Mouse (Mus musculus): ENCODE data around the gene 5730522E02Rik. TPM values are rescaled to one million over a fixed set of nuclear protein-coding genes. Genes with fewer than 3 reads are reported as not detected.

5730522E02Rik gene
- polyA plus RNA-seq, 1 experiment from 2014 or later, result 2.7 TPM

DNA sequence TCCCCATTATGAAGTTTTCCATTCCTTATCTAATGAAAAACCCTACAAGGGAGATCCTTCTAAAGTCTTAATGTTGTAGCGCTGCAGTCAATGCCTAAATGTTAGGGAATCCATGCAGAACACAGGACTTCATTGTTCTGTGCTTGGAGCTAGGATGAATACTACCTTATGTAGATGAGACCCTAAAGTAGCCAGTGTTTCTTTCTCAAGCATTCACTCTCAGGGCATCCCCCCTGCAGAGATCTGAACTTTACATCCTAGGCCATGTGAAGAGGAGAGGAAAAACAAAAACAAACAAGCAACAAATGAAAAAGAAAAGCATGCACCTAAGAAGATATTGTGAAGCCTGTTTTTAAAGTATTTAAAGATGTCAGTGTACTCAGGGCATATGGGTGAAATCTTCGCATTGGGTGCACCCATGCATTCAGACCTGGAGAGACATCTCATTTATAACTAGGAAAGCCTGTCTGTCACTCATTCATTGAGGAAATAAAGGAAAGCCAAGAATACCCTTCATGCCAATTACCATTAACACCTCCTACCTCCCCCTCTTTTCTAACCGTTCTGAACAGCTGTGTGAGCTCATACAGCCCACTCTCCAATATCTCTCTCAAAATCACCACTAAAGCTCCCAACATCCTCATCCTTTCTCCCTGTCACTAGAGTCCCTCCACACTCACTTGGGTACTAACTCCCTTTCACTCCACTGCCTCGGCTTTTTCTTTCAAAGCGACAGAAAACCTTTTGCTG lies 442.8 kb downstream of the 5730522E02Rik start:
- no peaks in the 10 kb centered on the region for H3K9me3 ChIP-seq
- no peak overlapping the region for H3K4me2 ChIP-seq
- H3K4me3 ChIP-seq (replicated peaks), result no peak overlapping the region
- ATAC-seq (ENCODE audit: insufficient read depth, low FRiP score, low read depth), result no peak
- no peaks in the 10 kb centered on the region for H3K27me3 ChIP-seq (replicated peaks)
- no peak overlapping the region for H3K27ac ChIP-seq
- WGBS, result 70% methylated on average over 5 of the region's 5 CpGs
- H3K4me1 ChIP-seq, result no peaks in the 10 kb centered on the region
- no peak overlapping the region for H3K9ac ChIP-seq
- no peaks in the 10 kb centered on the region for H3K36me3 ChIP-seq

DNA sequence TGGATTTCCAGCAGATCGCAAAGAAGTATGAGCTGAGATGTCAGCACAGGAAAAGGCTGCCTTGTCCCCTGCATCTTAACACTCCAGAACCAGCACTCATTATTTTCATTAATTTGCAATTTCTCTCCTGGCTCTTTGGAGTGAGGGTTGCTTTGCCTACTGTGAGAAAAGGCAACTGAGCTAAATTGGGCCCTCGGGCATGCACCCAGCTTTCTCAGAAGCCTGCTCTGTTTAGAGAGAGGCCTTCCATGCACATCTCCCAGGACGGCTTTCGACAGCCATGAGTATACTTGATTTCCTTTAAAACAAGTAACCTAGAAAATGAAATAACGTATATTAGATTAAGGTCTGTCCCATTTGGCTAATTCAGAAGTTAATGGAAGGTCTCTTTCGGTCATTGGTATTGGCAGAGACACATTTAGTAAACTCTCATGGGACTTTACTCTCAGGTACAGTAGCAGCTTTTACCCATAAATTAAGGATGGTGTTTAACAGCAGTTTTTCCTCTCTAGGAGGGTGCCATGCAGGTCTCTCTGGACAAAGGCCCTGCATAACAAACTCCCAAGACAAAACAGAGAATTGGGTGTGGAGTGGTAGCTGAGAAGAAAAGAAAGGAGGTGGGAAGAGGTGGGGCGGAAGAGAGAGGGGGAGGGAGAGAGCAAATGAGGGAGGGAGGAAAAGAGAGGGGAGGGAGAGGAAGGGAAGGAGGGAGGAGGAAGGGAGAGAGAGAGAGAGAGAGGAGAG lies 457.2 kb downstream of the 5730522E02Rik start:
- WGBS, result 79% methylated on average over 7 of the region's 7 CpGs
- H3K9ac ChIP-seq, result no peak overlapping the region
- no peaks in the 10 kb centered on the region for H3K27me3 ChIP-seq (replicated peaks)
- no peak overlapping the region for H3K27ac ChIP-seq
- no peak overlapping the region for H3K4me2 ChIP-seq
- no peaks in the 10 kb centered on the region for H3K4me1 ChIP-seq
- H3K9me3 ChIP-seq, result no peaks in the 10 kb centered on the region
- H3K4me3 ChIP-seq (replicated peaks), result no peak overlapping the region
- ATAC-seq (ENCODE audit: insufficient read depth, low FRiP score, low read depth), result no peak
- H3K36me3 ChIP-seq, result no peaks in the 10 kb centered on the region

DNA sequence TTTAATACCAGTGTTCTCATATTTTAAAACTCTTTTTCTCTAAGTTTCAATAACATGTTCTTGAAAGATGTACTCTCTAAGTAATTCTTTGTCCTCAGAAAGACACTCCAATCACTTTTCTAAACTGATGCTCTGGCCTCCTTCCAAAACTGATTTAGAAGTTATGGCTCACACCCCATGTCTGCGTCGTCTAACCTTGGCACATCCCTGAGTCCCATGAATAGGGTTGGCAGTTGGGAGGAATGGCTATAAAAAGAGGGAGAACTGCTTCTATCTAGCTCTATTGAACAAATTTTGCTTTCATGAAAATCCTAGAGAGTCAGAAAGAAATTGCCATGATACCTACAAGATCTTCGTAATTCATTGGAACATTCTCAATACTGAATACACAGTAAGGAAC lies 458.1 kb downstream of the 5730522E02Rik start:
- Histone ChIP-seq H3K27me3 (replicated peaks) (no peaks in the 10 kb centered on the region), H3K36me3 (no peaks in the 10 kb centered on the region), H3K27ac (no peak overlapping the region), H3K4me1 (no peaks in the 10 kb centered on the region), H3K4me2 (no peak overlapping the region), H3K9ac (no peak overlapping the region), H3K9me3 (no peaks in the 10 kb centered on the region), H3K4me3 (replicated peaks) (no peak overlapping the region)
- no peak for ATAC-seq (ENCODE audit: insufficient read depth, low FRiP score, low read depth)
- WGBS, result 83% methylated on average over 3 of the region's 3 CpGs

DNA sequence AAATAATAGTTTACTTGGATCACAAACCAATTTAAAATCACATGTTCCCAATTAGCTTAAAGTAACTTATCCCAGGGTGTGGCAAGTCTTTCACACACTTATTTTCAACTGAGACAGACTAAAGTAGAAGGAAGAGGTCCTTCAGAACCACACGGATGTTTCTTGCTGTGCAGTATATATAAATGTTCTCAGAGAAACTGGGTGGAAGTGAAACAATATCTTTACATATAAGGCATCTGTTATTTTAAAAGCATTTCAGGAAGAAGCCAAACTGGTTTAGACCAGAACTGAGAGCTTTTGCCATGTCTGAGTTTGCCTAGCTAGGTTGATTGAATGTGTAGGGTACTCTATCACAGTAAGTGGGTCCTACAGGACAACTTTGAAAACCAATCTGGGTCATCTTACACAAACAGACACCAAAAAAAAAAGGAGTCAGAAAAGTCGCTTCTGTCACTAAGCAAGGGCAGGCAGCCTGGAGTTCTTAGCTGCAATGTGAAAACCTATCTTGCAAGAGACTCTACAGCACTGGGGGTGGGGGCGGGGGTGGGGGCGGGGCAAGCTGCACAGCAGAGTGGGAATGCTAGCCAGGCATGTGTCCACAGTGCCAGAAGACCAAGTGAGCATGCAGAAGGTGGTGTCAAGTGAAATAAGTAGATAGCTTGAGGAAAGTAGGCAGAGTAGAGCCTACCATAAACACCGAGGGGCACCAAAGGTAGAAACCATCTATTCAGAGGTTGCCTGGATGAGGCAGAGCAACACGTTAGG lies 463.3 kb downstream of the 5730522E02Rik start:
- H3K9ac ChIP-seq, result no peak overlapping the region
- WGBS, result 41% methylated on average over 6 of the region's 6 CpGs
- H3K9me3 ChIP-seq, result no peaks in the 10 kb centered on the region
- no peak overlapping the region for H3K4me2 ChIP-seq
- H3K36me3 ChIP-seq, result no peaks in the 10 kb centered on the region
- no peaks in the 10 kb centered on the region for H3K4me1 ChIP-seq
- no peaks in the 10 kb centered on the region for H3K27me3 ChIP-seq (replicated peaks)
- no peak overlapping the region for H3K27ac ChIP-seq
- no peak for ATAC-seq (ENCODE audit: insufficient read depth, low FRiP score, low read depth)
- no peak overlapping the region for H3K4me3 ChIP-seq (replicated peaks)

DNA sequence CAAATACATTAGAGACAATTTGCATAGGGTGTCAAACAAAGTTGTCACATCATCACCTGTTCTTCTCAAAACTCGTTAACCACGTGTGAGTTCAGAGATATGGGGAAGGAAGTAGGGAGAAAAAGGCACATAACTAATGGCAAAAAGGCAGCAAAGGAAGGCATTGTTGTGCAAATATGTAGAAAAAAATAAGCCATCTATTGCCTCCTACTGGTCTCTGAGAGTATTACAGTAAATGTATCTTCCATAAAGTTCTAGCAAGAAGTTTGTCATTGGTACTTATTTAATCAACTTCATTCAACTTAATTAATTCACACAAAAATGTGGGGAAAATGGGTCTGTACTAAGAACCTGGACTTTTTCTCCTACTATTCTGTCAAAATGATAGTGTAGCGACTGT lies 466.9 kb downstream of the 5730522E02Rik start:
- no peak overlapping the region for H3K9ac ChIP-seq
- H3K4me3 ChIP-seq (replicated peaks), result no peak overlapping the region
- no peaks in the 10 kb centered on the region for H3K9me3 ChIP-seq
- no peaks in the 10 kb centered on the region for H3K36me3 ChIP-seq
- no peaks in the 10 kb centered on the region for H3K4me1 ChIP-seq
- no peaks in the 10 kb centered on the region for H3K27me3 ChIP-seq (replicated peaks)
- H3K27ac ChIP-seq, result no peak overlapping the region
- WGBS, result 86% methylated on average over 3 of the region's 3 CpGs
- no peak for ATAC-seq (ENCODE audit: insufficient read depth, low FRiP score, low read depth)
- H3K4me2 ChIP-seq, result no peak overlapping the region

DNA sequence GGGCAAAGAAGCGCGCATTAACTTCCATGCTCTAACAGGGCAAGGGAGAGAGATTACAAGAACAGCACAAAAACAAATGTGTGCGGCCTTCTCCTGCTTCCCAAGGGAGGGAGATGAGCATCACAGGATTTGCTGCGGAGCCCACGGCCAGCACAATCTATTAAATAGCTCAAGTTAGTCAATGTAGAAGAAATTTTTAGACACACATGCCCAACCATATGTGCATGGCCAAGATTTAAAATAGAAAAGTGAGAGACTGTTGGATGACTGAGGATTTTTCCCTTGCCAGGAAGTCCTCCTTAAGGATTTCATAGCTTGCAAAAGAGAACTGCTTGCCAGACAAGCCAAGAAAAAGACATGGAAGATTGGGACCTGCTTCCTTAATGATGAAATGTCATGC lies 473.3 kb downstream of the 5730522E02Rik start:
- Histone ChIP-seq H3K27me3 (replicated peaks) (no peaks in the 10 kb centered on the region), H3K4me3 (replicated peaks) (no peak overlapping the region), H3K9ac (no peak overlapping the region), H3K27ac (no peak overlapping the region), H3K9me3 (no peaks in the 10 kb centered on the region), H3K4me2 (no peak overlapping the region), H3K4me1 (no peaks in the 10 kb centered on the region), H3K36me3 (no peaks in the 10 kb centered on the region)
- no peak for ATAC-seq (ENCODE audit: insufficient read depth, low FRiP score, low read depth)
- WGBS, result 82% methylated on average over 5 of the region's 5 CpGs

DNA sequence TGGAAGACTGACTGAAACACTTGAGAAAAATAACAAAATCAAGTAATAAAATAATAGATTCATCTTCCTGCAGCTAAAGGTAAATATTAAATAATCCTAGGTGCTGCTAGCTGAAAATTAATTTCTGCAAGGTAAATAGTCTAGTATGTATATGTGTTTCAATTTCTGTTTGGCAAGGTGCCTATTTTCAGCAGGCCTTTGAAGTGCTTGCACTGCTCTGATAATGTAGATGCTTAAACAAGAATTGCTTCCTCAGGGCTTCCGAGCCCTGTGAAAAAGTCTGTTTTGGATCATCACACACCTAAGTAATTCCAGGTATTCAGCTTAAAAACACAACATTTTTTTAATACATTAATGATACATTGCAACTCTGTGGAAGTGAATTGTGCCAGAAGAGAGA lies 481.1 kb downstream of the 5730522E02Rik start:
- WGBS, result 38% methylated on average over 1 of the region's 1 CpGs
- ATAC-seq (ENCODE audit: insufficient read depth, low FRiP score, low read depth), result no peak
- H3K27ac ChIP-seq, result no peak overlapping the region
- no peak overlapping the region for H3K4me3 ChIP-seq (replicated peaks)
- no peaks in the 10 kb centered on the region for H3K27me3 ChIP-seq (replicated peaks)
- no peaks in the 10 kb centered on the region for H3K4me1 ChIP-seq
- H3K36me3 ChIP-seq, result no peaks in the 10 kb centered on the region
- no peak overlapping the region for H3K9ac ChIP-seq
- H3K9me3 ChIP-seq, result no peaks in the 10 kb centered on the region
- H3K4me2 ChIP-seq, result no peak overlapping the region

DNA sequence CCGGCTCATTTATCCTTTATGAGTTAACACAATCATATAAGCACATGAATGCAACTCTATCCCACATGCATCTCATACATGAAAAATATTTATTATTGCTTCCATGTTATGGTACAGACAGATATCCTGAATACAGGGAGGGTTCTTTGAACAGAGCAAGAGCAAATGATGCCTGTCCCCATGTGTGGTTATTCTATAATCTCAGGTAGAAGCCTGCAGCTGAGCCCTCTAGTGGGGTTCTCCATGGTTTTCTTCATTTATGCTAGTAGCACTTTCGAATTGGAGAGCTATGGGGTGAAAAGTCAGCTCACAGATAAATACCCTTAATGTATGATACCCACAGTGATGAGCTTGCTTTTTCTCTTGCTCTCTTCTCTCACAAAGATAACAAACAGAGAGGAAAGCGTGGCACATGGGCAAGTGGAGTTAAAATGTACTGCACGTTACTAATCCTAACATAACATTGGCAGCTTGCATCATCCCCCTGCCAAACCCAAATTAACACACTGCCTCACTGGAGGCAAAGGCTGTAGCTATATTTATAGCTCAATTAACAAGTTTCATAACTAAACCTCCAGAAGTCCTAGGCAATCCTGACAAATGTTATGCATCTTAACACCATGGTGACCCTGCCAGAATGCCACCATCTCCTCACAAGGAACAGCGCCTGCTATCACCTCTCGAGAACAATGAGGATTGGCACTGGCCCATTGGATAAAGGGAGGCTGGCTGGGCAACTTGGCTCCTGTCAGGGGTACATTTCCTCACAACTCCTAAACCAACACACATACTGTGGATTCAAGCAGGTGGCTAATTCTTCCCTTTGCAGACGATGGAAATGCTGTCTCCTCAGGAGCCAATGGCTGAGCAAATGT lies 494.9 kb downstream of the 5730522E02Rik start:
- Histone ChIP-seq H3K4me3 (replicated peaks) (no peak overlapping the region), H3K9ac (no peak overlapping the region), H3K4me2 (no peak overlapping the region), H3K27ac (no peak overlapping the region), H3K27me3 (replicated peaks) (no peaks in the 10 kb centered on the region), H3K4me1 (no peaks in the 10 kb centered on the region), H3K9me3 (no peaks in the 10 kb centered on the region), H3K36me3 (no peaks in the 10 kb centered on the region)
- ATAC-seq (ENCODE audit: insufficient read depth, low FRiP score, low read depth), result no peak
- WGBS, result 74% methylated on average over 7 of the region's 7 CpGs

DNA sequence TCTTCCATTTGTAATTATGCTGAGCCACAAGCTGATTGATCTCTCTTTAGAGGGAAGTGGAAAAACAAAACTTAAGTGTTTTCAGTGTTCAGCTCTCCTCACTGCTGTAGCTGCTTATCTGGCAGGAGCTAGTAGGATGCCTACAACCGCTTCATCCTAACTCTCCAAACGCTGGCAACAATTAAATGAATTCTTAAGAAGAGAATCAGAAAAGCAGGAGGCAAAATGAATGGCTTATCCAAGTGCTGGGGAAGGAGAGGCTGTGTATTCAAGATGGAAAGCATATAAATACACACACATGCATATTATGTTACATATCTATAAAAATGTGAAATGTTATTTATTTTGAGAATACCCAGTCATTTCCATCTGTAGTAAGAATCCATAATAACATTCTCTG lies 500.0 kb downstream of the 5730522E02Rik start:
- Histone ChIP-seq H3K36me3 (no peaks in the 10 kb centered on the region), H3K4me3 (replicated peaks) (no peak overlapping the region), H3K4me2 (no peak overlapping the region), H3K9ac (no peak overlapping the region), H3K4me1 (no peaks in the 10 kb centered on the region), H3K27ac (no peak overlapping the region), H3K9me3 (no peaks in the 10 kb centered on the region), H3K27me3 (replicated peaks) (no peaks in the 10 kb centered on the region)
- ATAC-seq (ENCODE audit: insufficient read depth, low FRiP score, low read depth), result no peak
- WGBS, result 34% methylated on average over 2 of the region's 2 CpGs

DNA sequence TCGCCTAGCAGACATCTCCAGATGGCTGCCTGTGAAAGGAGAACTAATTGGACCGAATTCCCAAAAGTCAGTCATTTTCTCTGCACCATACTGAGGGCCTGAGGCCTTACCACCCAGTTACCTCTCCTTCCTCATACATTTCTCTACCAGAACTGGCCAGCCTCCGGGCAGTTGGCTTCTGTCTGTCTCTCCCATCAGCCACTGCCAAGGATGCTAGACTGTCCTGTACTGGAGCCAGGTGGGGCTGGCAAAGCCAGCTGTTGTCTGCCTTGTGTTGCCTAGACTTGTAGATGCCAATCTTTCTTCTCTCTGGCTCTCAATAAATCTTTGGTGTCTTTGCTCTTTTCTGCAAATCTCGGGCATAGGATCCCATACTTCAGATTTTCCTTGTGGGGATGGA lies 500.7 kb downstream of the 5730522E02Rik start:
- H3K36me3 ChIP-seq, result no peaks in the 10 kb centered on the region
- H3K9ac ChIP-seq, result no peak overlapping the region
- H3K4me2 ChIP-seq, result no peak overlapping the region
- H3K27me3 ChIP-seq (replicated peaks), result no peaks in the 10 kb centered on the region
- H3K4me1 ChIP-seq, result no peaks in the 10 kb centered on the region
- ATAC-seq (ENCODE audit: insufficient read depth, low FRiP score, low read depth), result no peak
- no peak overlapping the region for H3K4me3 ChIP-seq (replicated peaks)
- 75% methylated on average over 4 of the region's 4 CpGs for WGBS
- no peaks in the 10 kb centered on the region for H3K9me3 ChIP-seq
- H3K27ac ChIP-seq, result no peak overlapping the region

DNA sequence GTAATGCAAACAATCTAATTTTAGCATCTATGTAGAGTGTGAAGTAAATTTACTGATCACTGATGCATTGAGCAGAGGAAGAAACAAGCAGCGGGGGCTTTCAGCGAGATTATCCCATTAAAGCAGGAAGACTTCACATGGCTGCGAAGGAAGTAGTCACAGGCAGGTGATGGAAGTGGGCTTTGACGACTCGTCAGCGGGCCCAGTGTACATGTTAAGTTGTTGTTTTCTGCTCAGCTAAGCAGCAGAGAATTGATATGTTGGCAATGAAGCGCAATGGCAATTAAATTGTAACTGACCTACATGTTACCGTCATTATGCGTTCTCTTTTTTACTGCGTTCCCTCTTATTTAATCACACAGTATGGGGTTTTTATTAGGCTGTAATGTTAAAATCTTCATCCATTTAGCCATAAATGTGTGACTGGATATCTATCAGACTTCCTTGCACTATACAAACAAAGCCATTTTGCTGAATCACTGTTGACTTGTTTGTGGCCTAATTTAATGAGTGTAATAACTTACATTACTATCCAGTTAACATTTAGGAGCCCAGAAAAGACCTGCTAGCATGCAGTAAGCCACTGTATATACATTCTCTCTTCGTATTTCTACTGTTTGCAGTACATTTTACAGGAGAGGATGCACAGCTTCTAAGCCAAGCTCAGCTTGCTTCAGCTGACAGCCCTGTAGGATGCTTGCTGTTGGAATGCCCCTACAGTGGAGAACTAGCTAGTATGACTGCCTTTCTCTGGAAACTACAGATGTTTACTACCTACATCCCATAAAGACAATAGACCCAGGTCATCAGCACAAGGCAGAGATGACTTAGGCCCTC lies 506.0 kb downstream of the 5730522E02Rik start:
- H3K9me3 ChIP-seq, result no peaks in the 10 kb centered on the region
- no peaks in the 10 kb centered on the region for H3K36me3 ChIP-seq
- no peak overlapping the region for H3K27ac ChIP-seq
- H3K4me1 ChIP-seq, result no peaks in the 10 kb centered on the region
- no peak for ATAC-seq (ENCODE audit: insufficient read depth, low FRiP score, low read depth)
- H3K4me2 ChIP-seq, result no peak overlapping the region
- 76% methylated on average over 11 of the region's 11 CpGs for WGBS
- no peaks in the 10 kb centered on the region for H3K27me3 ChIP-seq (replicated peaks)
- no peak overlapping the region for H3K9ac ChIP-seq
- H3K4me3 ChIP-seq (replicated peaks), result no peak overlapping the region

Data from stomach, embryonic 15.5 days (tissue).